Mouse (Mus musculus): ENCODE measurements around the gene Rad52. TPM values are rescaled to one million over a fixed set of nuclear protein-coding genes. Genes with fewer than 3 reads are reported as not detected.

Rad52 gene
- total RNA-seq (2014; rRNA removed) (26.6 and 28.3 TPM in 2 replicates), polyA plus RNA-seq (2015; fragmentation: Nextera tagmentation; extraction: Ambion mirVana) (16.9 and 17.6 TPM in 2 replicates)

DNA sequence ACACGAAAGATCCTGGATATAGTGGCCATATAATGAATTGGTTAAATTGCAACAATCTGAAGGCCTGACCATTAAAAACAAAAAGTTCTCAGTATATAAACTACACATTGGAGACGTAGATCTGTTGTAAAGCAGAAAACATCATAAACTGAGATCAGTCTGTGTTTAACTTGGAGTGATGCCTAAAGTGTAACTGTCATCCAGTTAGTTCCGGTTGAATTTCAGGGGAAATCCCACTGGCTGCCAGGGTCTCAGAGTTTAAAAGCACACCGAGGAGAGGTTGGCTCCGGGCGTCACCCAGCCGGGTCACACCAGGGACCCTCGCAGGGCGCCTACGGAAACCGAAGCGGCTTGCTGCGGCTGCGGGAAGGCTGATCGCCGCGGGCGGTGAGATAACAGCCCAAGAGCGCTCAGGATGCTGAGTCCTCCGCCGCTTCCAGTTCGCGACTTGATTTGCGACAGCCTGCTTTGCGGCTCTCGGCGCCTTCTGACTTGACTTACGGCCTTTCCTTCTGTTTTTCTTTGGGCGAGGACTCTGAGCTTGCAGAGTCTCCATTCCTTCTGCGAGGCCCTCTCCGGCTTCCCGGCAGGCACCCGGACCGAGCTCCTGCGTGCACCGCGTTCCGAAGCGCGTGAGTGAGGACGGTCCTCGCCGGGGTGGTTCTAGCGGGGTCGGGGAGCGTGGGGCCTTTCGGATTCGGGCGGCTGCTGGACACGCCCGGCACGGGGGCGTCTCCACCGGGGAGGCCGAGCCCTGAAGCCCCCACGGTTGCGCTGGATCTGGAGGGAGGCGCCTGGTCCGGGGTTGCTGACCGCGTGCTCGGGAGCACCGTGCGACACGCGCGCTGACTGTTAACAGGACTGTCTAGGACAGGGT is at the start of gene Rad52:
Rad52 (plus strand) TSS at position 495 of the 877 bp plus-strand sequence.
- H3K27me3 ChIP-seq (ENCODE audit: insufficient read depth, low read length) = no peaks in the 10 kb centered on the region
- H3K4me2 ChIP-seq (ENCODE audit: low read depth, low read length) = peak within 1 kb of the TSS; percentile 78
- TF ChIP-seq CTCF (IDR thresholded peaks at IDR 0.05; ENCODE audit: low read depth) = no peak
- no peaks in the 10 kb centered on the region for H3K36me3 ChIP-seq (ENCODE audit: insufficient read depth, low read length)
- peak within 1 kb of the TSS; percentile 89 for H3K9ac ChIP-seq (replicated peaks; ENCODE audit: low read length)
- under 1% methylated on average over 66 of the region's 67 CpGs for WGBS
- H3K9me3 ChIP-seq (ENCODE audit: low read length) = no peaks in the 10 kb centered on the region
- peak within 1 kb of the TSS; percentile 94 for H3K27ac ChIP-seq
- H3K4me3 ChIP-seq (ENCODE audit: low read length) = peak within 1 kb of the TSS; percentile 94
- no peaks in the 10 kb centered on the region for H3K4me1 ChIP-seq (ENCODE audit: insufficient read depth, low read length)
- DNase-seq (ENCODE audit: low spot score) (peak; percentile 95), ATAC-seq (peak; percentile 92)

DNA sequence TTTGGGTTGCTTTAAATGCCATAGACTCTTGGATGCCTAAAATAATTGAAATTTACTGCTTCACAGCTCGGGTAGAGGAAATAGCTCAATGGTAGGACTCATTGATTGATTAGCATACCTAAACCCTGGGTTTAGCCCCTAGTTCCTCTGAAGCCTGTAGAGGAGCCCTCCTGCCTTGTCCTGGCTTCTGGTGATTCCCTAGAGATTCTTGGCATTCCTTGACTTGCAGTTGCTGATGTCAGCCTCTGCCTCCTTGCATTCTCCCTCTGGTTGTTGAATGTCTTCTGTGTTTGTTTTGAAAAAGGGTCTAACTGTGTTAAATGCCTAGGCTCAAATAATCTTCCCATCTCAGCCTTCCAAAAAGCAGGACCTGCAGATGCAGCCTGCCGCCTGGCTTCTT is 48.3 kb upstream of the Rad52 start:
- Histone ChIP-seq H3K9me3 (ENCODE audit: low read length) (no peaks in the 10 kb centered on the region), H3K36me3 (ENCODE audit: insufficient read depth, low read length) (no peaks in the 10 kb centered on the region), H3K9ac (replicated peaks; ENCODE audit: low read length) (no peak overlapping the region), H3K27me3 (ENCODE audit: insufficient read depth, low read length) (no peaks in the 10 kb centered on the region), H3K4me2 (ENCODE audit: low read depth, low read length) (no peak overlapping the region), H3K4me3 (ENCODE audit: low read length) (no peak overlapping the region), H3K27ac (no peak overlapping the region), H3K4me1 (ENCODE audit: insufficient read depth, low read length) (peaks cover 4% of the 10 kb centered on the region; the same call in 1 of the 2 replicates)
- no peak for TF ChIP-seq CTCF (IDR thresholded peaks at IDR 0.05; ENCODE audit: low read depth)
- ATAC-seq = no peak
- 38% methylated on average over 2 of the region's 2 CpGs for WGBS
- DNase-seq (ENCODE audit: low spot score) = no peak

DNA sequence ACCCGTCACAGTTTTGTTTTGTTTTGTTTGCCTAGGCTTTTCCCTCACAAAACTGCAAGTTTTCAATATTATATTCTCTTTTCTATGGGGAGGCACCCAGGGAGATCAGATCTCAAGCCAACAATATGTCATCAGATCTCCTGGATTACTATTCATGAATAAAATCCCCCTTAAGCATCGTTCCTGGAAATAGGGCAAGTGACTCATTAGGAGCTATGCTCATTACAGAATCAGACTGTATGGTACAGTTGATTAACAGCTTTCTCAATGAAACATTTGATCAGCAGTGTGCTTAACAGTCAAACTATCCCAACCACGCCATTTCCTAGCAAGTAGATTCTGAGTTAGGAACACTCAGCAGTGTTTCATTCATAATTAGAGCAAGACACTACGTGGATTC is 47.0 kb upstream of the Rad52 start:
- H3K9me3 ChIP-seq (ENCODE audit: low read length) = no peaks in the 10 kb centered on the region
- H3K36me3 ChIP-seq (ENCODE audit: insufficient read depth, low read length) = no peaks in the 10 kb centered on the region
- TF ChIP-seq CTCF (IDR thresholded peaks at IDR 0.05; ENCODE audit: low read depth) = no peak
- no peak overlapping the region for H3K9ac ChIP-seq (replicated peaks; ENCODE audit: low read length)
- no peak overlapping the region for H3K27ac ChIP-seq
- ATAC-seq (no peak), DNase-seq (ENCODE audit: low spot score) (no peak)
- no peak overlapping the region for H3K4me2 ChIP-seq (ENCODE audit: low read depth, low read length)
- H3K4me3 ChIP-seq (ENCODE audit: low read length) = no peak overlapping the region
- no peaks in the 10 kb centered on the region for H3K4me1 ChIP-seq (ENCODE audit: insufficient read depth, low read length)
- 61% methylated on average over 4 of the region's 4 CpGs for WGBS
- H3K27me3 ChIP-seq (ENCODE audit: insufficient read depth, low read length) = no peaks in the 10 kb centered on the region

DNA sequence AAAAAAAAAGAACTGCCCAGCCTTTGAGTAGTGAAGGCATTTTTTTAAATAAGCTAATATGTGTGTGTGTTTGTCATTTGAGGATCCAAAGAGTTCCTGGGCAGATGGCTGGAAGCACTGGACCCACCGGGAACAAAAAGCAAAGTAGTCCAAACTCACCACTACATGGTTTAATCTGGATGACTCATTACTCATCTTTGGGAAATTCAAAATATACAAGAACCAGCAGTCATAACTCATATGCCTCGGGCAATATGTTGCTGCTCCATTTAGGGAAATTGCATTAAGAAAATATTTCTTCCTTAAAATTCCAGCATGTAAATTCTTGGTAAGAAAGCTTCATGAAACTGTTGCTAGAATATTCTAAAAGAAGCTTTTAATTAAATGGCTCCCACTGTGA is 42.3 kb upstream of the Rad52 start:
- no peak overlapping the region for H3K4me2 ChIP-seq (ENCODE audit: low read depth, low read length)
- no peak overlapping the region for H3K27ac ChIP-seq
- no peak overlapping the region for H3K9ac ChIP-seq (replicated peaks; ENCODE audit: low read length)
- DNase-seq (ENCODE audit: low spot score) = no peak
- H3K27me3 ChIP-seq (ENCODE audit: insufficient read depth, low read length) = no peaks in the 10 kb centered on the region
- no peak for TF ChIP-seq CTCF (IDR thresholded peaks at IDR 0.05; ENCODE audit: low read depth)
- H3K4me3 ChIP-seq (ENCODE audit: low read length) = no peak overlapping the region
- no peaks in the 10 kb centered on the region for H3K36me3 ChIP-seq (ENCODE audit: insufficient read depth, low read length)
- no peaks in the 10 kb centered on the region for H3K9me3 ChIP-seq (ENCODE audit: low read length)
- 90% methylated on average over 2 of the region's 2 CpGs for WGBS
- H3K4me1 ChIP-seq (ENCODE audit: insufficient read depth, low read length) = no peaks in the 10 kb centered on the region
- ATAC-seq = no peak

DNA sequence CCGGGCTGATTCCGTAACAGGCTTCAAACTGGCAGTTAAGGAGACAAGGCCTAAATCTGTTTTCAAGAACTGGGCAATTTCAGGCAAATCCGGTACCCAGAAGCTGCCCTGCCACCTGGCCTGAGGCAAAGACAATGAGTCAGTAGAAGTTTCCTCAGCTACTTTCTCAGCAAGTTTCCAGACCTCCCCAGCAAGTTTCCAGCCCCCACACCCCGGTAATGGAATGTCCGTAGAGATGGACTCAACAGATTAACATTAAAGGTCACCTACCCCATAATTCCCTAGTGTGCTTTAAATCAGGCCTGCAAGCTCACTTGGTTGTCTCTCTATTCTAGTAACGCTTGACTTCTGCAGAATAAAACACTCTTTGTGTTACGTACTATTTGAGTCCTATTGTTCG is 41.0 kb upstream of the Rad52 start:
- Histone ChIP-seq H3K4me1 (ENCODE audit: insufficient read depth, low read length) (no peaks in the 10 kb centered on the region), H3K4me2 (ENCODE audit: low read depth, low read length) (no peak overlapping the region), H3K9ac (replicated peaks; ENCODE audit: low read length) (no peak overlapping the region), H3K36me3 (ENCODE audit: insufficient read depth, low read length) (no peaks in the 10 kb centered on the region), H3K27me3 (ENCODE audit: insufficient read depth, low read length) (no peaks in the 10 kb centered on the region), H3K4me3 (ENCODE audit: low read length) (no peak overlapping the region), H3K27ac (no peak overlapping the region), H3K9me3 (ENCODE audit: low read length) (no peaks in the 10 kb centered on the region)
- ATAC-seq (no peak), DNase-seq (ENCODE audit: low spot score) (no peak)
- WGBS = 45% methylated on average over 8 of the region's 8 CpGs
- TF ChIP-seq CTCF (IDR thresholded peaks at IDR 0.05; ENCODE audit: low read depth) = no peak

DNA sequence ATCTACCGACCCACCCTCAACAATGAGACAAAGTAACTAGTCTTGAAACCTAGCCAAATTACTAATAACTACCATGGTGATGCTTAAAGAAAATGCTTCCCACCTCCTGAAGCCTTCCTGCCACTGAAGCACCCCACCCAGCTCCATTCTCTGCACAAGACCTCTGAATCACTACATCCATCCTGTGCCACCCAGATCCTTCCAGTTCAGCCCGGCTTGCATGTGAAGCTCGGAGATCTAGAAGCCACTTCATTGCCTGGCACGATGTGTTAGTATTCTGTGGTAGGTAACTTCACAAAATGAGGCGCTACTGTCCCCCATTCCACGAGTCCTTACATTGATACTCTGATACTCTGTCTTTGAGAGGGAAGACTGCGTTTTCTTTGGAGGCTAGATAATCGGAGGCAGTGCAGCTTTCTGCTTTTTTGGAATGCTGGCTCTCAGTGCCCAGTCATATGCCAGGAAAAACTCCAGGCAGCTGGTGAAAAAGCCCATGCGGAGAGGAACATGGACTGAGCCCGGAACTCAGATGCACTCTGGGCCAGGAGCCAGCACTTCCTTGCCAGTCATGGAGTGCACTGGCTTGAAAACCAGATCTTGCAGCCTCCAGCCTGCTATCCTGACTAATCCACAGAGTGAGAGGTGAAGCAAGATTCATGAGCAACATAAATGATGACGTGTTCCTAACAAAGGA is 38.0 kb upstream of the Rad52 start:
- peak; percentile 92 for DNase-seq (ENCODE audit: low spot score)
- H3K36me3 ChIP-seq (ENCODE audit: insufficient read depth, low read length) = no peaks in the 10 kb centered on the region
- no peak for TF ChIP-seq CTCF (IDR thresholded peaks at IDR 0.05; ENCODE audit: low read depth)
- peak overlapping the region; percentile 65 for H3K27ac ChIP-seq
- no peak overlapping the region for H3K9ac ChIP-seq (replicated peaks; ENCODE audit: low read length)
- H3K27me3 ChIP-seq (ENCODE audit: insufficient read depth, low read length) = no peaks in the 10 kb centered on the region
- peak; percentile 97 for ATAC-seq
- 52% methylated on average over 11 of the region's 11 CpGs for WGBS
- no peaks in the 10 kb centered on the region for H3K4me1 ChIP-seq (ENCODE audit: insufficient read depth, low read length)
- H3K9me3 ChIP-seq (ENCODE audit: low read length) = no peaks in the 10 kb centered on the region
- peak overlapping the region; percentile 27 for H3K4me2 ChIP-seq (ENCODE audit: low read depth, low read length)
- no peak overlapping the region for H3K4me3 ChIP-seq (ENCODE audit: low read length)
